Mouse (Mus musculus) fibroblast of lung, adult 2 months (primary cell): ENCODE measurements around the gene Pcbp1.
A peak's percentile ranks its signal among the peaks of the same experiment; 100 is the strongest.

Source experiments
- DNase-seq: peaks from one replicate; pipeline ENCODE4 v3.0.0-alpha.2; 2011; ENCODE audit warnings: low read depth

The Pcbp1 gene

DNA sequence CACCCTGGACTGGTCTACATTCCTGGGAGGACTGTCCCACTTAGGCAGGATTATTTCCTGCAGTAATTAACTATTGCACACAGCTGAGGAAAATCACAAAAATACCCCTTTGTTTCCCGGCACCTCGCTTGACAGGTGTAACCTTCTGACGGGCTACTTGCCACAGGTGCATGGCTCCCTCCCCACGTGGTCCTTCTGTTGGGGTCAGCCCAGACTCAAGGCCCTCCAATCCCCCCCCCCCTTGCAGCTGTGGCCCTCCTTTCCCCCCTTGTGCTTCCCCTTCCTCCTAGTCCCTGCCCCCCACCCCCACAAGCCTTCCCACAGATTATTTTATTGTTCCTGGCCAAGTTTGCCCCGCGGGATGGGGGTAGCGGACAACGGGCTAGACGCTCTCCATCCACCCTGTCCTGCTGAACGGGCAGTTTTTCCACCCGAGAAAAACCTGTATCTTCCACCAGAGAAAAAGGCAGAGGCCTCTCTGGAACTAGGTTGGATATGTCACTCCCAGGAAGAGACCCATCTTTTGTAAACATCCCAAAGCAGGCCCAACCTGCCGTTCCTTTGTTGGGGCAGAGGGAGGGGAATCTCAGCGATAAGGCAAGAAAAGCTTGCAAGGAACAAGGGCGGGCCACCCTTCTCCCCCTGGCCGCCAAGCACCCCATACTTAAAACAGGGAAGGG, 2.2 kb downstream of the Pcbp1 start:
- no peak for DNase-seq

DNA sequence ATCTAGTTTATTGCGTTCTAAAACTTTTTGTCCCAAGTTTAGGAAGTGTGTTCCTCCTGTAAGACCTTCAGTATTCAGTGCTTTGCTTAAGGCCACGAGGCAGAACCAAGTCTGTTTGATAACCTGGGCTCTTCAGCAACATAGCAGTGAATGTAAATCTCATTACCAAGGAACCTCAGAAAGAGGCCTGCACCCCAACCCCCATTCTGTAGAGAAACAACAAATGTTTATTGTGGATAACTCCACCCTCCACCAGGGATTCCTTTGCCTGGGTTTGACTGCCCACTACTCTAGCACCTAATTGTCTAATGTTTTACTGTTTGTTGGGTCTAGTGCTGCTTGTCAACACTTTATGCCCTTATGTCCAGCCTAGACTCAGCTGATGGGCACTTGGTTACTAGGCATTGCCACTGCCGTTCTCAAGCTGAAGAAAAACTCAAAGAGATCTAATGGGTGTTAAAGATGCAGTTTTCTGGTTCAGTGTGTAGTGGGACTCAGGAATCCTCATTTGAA, 2.8 kb downstream of the Pcbp1 start:
- DNase-seq: no peak

DNA sequence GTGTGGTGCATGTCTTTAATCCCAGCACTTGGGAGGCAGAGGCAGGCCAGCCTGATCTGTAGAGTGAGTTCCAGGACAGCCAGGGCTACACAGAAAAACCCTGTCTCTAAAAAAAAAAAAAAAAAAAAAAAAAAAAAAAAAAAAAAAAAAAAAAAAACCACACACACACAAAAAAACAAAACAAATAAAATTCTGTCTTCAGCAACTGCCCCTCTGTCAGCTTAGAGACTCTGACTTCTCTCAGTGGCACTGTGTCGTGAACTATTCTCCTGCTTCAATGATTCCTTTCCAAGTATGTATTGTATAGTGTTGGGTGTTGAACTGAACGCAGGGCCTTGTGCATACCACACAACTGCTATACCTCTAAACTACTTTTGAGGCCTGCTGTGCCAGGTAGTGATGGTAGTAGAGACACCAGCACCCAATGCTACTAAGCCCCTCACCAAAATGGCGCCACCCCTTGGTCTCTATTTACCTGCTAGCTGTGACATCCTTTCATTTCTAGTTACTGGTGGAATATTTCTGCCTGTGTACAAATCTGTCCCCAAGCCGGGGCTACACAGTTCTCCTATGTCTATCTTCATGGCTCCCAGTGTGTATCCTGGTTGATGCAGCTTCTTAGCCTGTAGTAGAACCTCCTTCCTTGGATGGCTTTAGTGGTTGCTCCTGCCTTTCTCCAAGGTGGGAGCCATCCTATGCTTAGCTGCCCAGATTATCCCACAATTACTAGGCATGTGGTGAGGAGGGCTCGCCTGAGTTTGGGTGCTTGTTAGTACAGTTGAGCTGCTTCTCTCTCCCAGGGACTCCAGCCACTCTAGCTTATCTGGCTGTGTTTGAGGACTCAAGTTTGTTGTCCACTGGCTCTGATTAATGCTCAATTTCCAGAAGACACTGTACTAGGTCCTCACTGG, 3.9 kb downstream of the Pcbp1 start:
- no peak for DNase-seq

DNA sequence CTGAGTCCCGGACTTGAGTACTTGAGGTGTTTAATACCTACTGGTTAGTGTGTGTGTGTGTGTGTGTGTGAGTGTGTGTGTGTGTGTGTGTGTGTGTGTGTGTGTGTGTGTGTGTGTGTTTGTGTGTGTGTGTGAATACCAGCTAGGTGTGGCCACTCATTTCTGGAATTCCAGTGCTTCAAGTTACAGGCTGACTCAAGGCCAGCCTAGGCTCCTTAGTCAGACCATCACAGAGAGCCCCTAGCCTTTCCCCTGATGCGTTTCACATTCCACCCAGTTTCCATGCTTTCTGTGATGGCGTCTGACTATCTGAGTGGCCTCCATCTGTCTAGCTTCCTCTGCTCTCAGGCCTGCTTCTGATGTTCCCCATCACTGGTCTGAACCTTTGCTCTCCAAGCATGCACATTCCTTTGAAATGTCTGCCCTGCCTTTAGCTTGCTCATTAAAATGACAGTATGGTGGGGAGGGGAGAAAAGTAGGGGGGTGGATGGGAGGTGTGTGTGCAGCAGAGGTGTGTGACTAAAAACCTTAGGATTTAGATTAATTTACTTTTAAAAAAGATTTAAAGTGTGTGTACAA, 6.3 kb downstream of the Pcbp1 start:
- no peak for DNase-seq

GRCm38 (mm10) chr6:86516021-86516420, 10.1 kb downstream of the Pcbp1 start:
- no peak for DNase-seq

DNA sequence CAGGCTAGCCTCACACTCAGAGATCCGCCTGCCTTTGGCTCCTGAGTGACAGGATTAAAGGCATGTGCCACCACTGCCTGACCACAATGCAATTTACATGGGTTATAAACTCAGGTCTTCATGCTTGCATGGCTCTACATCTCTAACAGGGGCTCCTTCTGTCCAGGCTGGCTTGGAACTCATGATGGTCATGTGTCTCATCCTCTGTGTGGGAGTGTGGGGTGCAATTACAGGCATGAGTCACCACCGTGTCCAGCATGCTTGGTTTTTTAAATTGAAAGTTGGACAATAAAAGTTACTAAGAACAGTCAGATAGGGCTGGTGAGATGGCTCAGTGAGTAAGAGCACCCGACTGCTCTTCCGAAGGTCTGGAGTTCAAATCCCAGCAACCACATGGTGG, 12.8 kb downstream of the Pcbp1 start:
- no peak for DNase-seq

DNA sequence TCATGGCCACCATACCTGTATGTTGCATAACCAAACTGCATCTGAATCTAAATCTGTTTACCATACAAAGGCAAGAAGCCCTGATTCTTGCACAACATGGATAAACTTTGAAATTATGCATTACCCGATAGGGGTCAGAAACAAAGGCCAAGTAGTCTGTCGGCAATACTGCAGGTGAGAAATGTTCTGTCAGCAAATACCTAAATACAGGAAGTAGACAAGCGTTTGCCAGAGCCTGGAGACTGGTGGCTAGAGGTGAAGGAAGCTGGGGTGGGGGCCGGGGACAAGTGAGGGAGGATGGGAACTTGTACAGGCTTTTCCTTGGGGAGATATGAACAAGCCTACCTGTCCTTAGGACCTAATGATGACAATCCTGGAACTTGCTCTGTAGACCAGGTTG, 15.1 kb downstream of the Pcbp1 start:
- no peak for DNase-seq

DNA sequence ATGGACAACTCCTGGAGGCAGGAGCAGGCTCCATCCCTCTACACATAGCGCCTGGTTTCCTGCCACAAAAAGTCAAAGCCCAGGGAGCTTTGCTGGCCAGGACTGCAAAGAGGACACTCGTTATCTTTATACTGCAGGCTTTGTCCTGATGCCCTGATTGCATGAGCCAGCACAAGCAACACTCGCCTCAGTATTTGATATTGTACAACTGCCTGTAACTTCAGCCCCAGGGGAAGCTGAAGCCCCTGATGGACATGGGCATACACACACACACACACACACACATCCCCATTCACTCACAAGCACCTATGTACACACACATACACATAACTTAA, 16.3 kb downstream of the Pcbp1 start:
- DNase-seq: no peak

- no peak for DNase-seq
These were observed 16.8 kb downstream of the Pcbp1 start for GRCm38 (mm10) chr6:86509194-86509865.

GRCm38 (mm10) chr6:86508736-86509135, 17.4 kb downstream of the Pcbp1 start:
- no peak for DNase-seq

- DNase-seq: no peak
These were observed 19.0 kb downstream of the Pcbp1 start for GRCm38 (mm10) chr6:86507116-86507515.

- DNase-seq: no peak
These were observed 19.8 kb downstream of the Pcbp1 start for GRCm38 (mm10) chr6:86506309-86506708.

DNA sequence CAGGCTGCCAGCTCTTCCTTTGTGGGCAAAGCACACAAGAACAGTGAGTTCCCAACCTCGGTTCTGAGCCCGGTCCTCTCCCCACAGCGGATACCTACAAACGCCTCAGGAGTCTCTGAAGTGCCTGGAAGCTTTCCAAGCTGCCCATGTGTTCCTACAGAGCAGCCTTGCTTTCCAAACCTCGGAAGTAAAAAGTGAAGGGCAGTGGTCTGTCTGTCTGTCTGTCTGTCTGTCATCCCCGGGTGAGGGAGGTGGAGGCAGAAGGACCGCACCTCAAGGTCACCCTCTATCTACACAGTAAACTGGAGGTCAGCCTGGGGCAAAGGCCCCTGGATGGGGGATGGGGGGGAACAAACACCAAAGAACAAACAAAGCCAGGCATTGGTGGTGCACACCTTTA, 20.4 kb downstream of the Pcbp1 start:
- no peak for DNase-seq

DNA sequence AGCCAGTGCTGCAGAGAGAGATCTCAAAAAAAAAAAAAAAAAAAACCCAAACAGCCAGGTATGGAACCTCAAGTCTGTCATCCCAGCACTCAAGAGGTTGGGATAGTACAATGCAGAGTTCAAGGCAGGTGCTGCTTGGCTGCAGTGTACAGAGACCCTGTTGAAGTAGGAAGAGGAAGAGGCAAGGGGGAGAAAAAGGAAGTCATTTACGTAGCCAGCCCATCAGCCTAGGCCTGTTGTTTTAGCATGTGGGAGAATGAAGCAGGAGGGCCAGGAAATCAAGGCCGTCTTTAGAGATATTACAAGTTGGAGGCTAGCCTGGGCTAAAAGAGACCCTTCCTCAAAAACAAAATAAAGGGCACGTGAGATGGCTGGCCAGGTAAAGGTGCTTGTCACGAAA, 22.6 kb downstream of the Pcbp1 start:
- DNase-seq: no peak

GRCm38 (mm10) chr6:86499571-86500109, 26.5 kb downstream of the Pcbp1 start:
- no peak for DNase-seq

GRCm38 (mm10) chr6:86497942-86498732, 28.0 kb downstream of the Pcbp1 start:
- DNase-seq: no peak

DNA sequence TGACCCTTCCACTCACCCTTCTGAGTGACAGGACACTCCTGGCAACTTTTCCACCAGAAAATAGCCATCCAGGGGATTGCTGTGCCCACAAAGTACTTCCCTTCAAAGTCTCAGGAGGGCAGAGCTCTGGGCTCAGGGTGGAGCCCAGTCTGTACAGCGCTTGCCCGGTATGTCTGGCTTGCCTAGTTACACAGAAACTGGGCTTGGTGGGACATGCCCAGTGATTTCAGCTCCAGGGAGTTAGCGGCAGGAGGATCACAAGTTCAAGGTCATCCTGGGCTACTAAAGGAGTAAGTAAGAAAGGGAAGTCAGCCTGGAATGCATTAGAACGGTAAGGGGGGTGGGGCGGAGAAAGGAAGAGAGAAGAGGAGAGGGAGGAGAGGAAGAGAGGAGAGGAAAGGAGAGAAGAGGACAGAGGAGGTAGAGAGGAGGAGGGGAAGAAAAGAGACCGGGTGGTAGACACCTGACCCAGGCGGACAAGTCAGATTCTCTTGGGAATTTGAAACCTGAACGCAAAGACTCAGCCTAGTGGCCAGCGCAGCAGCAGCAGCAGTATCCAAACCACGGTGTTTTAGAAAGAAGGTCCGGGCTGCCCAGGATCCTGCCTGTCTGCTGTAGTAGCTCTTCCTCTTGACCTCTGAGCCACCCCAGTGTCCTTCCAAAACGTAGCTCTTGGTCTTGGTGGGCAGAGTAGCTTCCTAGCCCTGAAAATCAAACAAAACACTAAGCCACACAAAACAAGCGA, 28.9 kb downstream of the Pcbp1 start:
- DNase-seq: peak; percentile 44

GRCm38 (mm10) chr6:86496585-86496984, 29.5 kb downstream of the Pcbp1 start:
- no peak for DNase-seq

GRCm38 (mm10) chr6:86496127-86496526, 30.0 kb downstream of the Pcbp1 start:
- DNase-seq: no peak

GRCm38 (mm10) chr6:86495661-86496060, 30.5 kb downstream of the Pcbp1 start:
- DNase-seq: no peak

- no peak for DNase-seq
These were observed 31.4 kb downstream of the Pcbp1 start for GRCm38 (mm10) chr6:86494767-86495166.
